Mouse (Mus musculus) heart, postnatal 0 days (tissue): ENCODE data around the gene Irf1. TPM values are rescaled to one million over a fixed set of nuclear protein-coding genes. Genes with fewer than 3 reads are reported as not detected.

Experiments used
- ATAC-seq: fragments of 200-750 bp; cut with Nextera tagmentation; 2 replicates; pipeline ENCODE4 v1.8.0; 2017; ENCODE audit warnings: low read depth, moderate number of reproducible peaks, moderate library complexity; ENCODE audit not compliant: insufficient read depth
- DNase-seq: peaks from one replicate; pipeline ENCODE4 v3.0.0-alpha.2; 2016; ENCODE audit warnings: low spot score
- H3K27ac ChIP-seq: fragments of 300-500 bp; sonication (generic); 2 replicates; pipeline ENCODE4 v1.5.1; 2014; ENCODE audit warnings: low read depth, mild to moderate bottlenecking
- H3K27me3 ChIP-seq: fragments of 300-500 bp; sonication (generic); 2 replicates; pipeline ENCODE4 v1.6.1; 2014; ENCODE audit warnings: low read length, mixed read lengths; ENCODE audit not compliant: control insufficient read depth, insufficient read depth
- H3K36me3 ChIP-seq: fragments of 300-500 bp; sonication (generic); replicated peaks from 2 replicates; pipeline ENCODE4 v1.6.1; 2014; ENCODE audit warnings: low read length, mixed read lengths; ENCODE audit not compliant: control insufficient read depth, insufficient read depth
- H3K4me1 ChIP-seq: fragments of 300-500 bp; sonication (generic); 2 replicates; pipeline ENCODE4 v1.6.1; 2014; ENCODE audit warnings: antibody characterized with exemption; ENCODE audit not compliant: control insufficient read depth, insufficient read depth
- H3K4me2 ChIP-seq: fragments of 300-500 bp; sonication (generic); 2 replicates; pipeline ENCODE4 v1.6.1; 2014; ENCODE audit warnings: low read depth, mild to moderate bottlenecking, low read length, moderate library complexity
- H3K4me3 ChIP-seq: fragments of 300-500 bp; sonication (generic); 2 replicates; pipeline ENCODE4 v1.5.1; 2014; ENCODE audit warnings: low read depth, low read length
- H3K9ac ChIP-seq: fragments of 300-500 bp; sonication (generic); replicated peaks from 2 replicates; pipeline ENCODE4 v1.6.1; 2014; ENCODE audit warnings: low read depth, low read length, mixed read lengths
- H3K9me3 ChIP-seq: fragments of 300-500 bp; sonication (generic); replicated peaks from 2 replicates; pipeline ENCODE4 v1.6.1; 2016; ENCODE audit warnings: low read length; ENCODE audit not compliant: control insufficient read depth
- CTCF ChIP-seq: IDR thresholded peaks from 2 replicates; pipeline ENCODE4 v1.5.1; 2016; ENCODE audit warnings: antibody characterized with exemption, control low read depth, low read depth
- EP300 ChIP-seq: IDR thresholded peaks from 2 replicates; pipeline ENCODE4 v1.6.1; 2016; ENCODE audit warnings: antibody characterized with exemption, low read depth
- WGBS: fragments of 180-500 bp; shearing (Covaris S2); extraction: QIAGEN DNeasy Blood & Tissue Kit; methylation state at CpG from one replicate; pipeline ENCODE4 v1.1.7; 2014; 5-methylcytosine and 5-hydroxymethylcytosine counted together
- polyA plus RNA-seq: library from polyadenylated mRNA; unstranded; fragments of >200 nt; fragmentation: Nextera tagmentation; extraction: Ambion mirVana; gene quantifications from 2 replicates; pipeline ENCODE4 v1.2.1, GENCODE M21; 2015
- total RNA-seq: library from RNA; depleted of rRNA; stranded (reverse); fragments of >200 nt; gene quantifications from 2 replicates; pipeline ENCODE4 v1.2.3, GENCODE M21; 2014; ENCODE audit warnings: low replicate concordance

Gene Irf1
- total and polyA plus RNA-seq, 2 experiments from 2014 or later, result 9.1 to 9.4 TPM

DNA sequence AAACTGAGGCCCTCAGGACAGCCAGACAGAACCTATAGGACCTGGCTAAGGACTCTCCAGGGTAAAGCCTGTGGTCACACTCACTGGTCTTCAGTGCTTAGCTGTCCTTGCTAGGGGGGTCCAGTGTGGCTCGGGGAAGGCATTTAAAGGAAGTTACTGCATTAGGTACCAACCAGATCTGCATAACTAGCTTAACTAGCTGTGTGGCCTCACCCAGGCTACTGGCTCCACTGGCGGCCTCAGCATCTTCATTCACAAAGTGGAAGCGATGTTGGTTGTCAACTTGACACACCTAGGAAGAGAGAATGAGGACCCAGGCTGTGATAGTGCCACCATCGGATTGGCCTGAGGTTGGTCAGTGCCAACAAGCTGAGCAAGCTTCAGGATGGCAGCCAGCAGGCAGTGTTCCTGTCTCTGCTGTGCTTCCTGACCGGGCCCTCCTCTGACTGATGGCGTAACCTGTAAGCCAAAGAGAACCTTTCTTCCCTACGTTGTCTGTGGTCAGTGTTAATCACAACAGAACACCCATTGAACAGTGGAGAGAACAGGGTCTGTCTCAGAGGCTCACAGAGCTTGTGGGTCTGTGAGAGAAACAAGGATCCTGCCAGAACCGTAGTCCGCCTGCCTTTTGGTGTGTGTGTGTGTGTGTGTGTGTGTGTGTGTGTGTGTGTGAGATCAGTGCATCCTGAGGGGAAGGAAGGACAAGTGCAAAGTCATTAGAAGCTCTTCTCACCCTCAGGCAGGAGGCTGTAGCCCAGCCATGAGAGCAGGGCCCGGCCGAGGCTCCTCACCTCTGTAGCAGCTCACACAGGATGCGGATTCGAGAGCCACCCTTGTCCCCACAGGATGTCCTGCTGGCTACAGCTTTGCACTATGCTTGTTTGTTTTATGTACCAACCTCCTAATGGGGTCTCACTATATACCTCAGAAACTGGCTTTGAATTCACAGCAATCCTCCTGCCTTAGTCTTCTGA is 16.5 kb downstream of the Irf1 start:
- ATAC-seq, result no peak
- TF ChIP-seq EP300 (no peak), CTCF (no peak)
- Histone ChIP-seq H3K36me3 (no peaks in the 10 kb centered on the region), H3K4me1 (no peaks in the 10 kb centered on the region), H3K27me3 (no peaks in the 10 kb centered on the region), H3K9ac (no peak overlapping the region), H3K27ac (peak overlapping the region; percentile 68), H3K4me3 (no peak overlapping the region), H3K9me3 (no peaks in the 10 kb centered on the region), H3K4me2 (no peak overlapping the region)
- WGBS, result 73% methylated on average over 13 of the region's 13 CpGs
- DNase-seq, result no peak

DNA sequence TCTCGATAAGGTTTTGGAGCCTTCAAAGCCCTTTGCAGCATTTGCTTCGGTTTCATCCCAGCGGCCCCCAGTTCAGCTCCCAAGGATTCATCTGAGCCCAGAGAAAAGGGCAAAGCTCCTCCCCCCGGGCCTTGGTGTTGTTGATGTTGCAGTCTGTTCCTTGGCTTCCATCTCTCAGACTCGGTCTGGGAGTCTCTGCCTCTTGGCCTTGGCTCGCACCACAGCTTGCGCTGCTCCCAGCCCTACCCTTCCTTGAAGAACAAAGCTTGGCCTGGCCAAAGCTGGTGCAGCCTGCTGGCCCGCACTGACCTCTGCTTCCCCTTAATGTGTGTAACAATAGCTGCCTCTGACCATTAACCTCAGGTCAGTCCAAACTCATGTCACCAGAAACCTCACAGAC is 18.4 kb downstream of the Irf1 start:
- Histone ChIP-seq H3K4me2 (no peak overlapping the region), H3K27me3 (no peaks in the 10 kb centered on the region), H3K4me1 (no peaks in the 10 kb centered on the region), H3K36me3 (no peaks in the 10 kb centered on the region), H3K4me3 (no peak overlapping the region), H3K9ac (no peak overlapping the region), H3K9me3 (no peaks in the 10 kb centered on the region), H3K27ac (no peak overlapping the region)
- 66% methylated on average over 8 of the region's 8 CpGs for WGBS
- DNase-seq (peak; percentile 34), ATAC-seq (peak; percentile 40; the same call in 1 of the 2 replicates)
- TF ChIP-seq EP300 (no peak), CTCF (no peak)

DNA sequence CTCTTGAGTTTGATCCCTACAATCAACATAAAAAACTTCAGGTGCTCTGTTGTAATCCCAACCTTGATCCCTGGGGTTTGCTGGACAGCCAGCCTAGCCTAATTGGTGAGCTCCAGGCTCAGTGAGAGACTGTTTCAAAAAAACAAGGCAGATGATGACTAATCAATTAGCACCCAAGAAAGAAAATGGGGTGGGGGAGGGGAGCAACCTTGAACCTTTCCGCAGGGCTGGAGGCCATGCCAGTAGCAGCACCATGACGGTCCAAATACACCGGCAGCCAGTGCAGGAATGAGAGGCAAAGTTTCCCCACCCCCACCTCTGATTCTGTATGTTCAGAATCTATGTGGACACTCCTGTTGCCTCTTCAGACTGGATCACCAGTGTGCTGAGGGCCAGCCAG is 19.5 kb downstream of the Irf1 start:
- 69% methylated on average over 3 of the region's 3 CpGs for WGBS
- TF ChIP-seq CTCF, result no peak
- no peaks in the 10 kb centered on the region for H3K4me1 ChIP-seq
- H3K9ac ChIP-seq, result no peak overlapping the region
- H3K4me2 ChIP-seq, result no peak overlapping the region
- no peaks in the 10 kb centered on the region for H3K9me3 ChIP-seq
- no peaks in the 10 kb centered on the region for H3K36me3 ChIP-seq
- H3K27ac ChIP-seq, result no peak overlapping the region
- no peak for DNase-seq
- ATAC-seq, result no peak
- H3K4me3 ChIP-seq, result no peak overlapping the region
- H3K27me3 ChIP-seq, result no peaks in the 10 kb centered on the region

DNA sequence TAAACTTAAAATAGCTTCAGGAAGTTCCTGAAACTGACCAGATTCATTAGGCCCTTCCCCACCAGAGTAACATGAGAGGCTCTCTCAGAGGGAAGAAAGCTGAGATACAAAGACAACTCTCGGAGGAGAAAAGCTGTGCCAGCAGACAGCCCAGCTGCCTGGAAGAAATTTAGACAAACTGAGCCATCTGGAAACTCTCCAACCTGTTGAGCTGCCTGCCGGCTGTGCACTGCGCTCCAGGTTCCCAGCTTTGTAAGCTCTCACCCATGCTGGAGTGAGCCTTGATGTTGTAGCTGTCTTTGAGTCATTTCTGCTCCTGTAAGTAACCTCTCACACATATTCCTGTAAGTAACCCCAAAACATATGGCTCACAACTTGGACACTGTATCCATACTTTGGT is 23.2 kb downstream of the Irf1 start:
- no peak for DNase-seq
- 81% methylated on average over 3 of the region's 3 CpGs for WGBS
- H3K4me3 ChIP-seq, result no peak overlapping the region

DNA sequence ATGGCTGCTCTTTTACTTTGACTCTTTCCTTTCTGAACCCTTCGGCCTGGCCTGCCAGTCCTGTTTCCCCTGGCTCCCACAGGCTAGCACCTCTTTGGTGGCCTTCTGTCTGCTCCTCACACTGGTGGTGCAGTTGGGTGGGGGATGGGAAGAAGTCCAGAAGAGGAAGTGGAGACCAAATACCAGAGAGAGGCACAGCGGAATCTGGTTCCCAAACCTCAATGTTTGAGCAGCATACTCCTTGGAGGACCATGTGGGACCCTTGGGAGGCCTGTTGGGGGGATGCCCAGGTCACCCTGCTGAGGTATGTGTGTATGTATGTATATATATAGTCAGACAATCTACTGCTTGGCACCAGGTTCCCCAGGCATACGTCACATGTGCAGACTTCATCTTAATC is 24.2 kb downstream of the Irf1 start:
- WGBS, result 68% methylated on average over 3 of the region's 3 CpGs
- TF ChIP-seq CTCF (no peak), EP300 (no peak)
- no peaks in the 10 kb centered on the region for H3K36me3 ChIP-seq
- H3K9ac ChIP-seq, result no peak overlapping the region
- no peak for DNase-seq
- no peak overlapping the region for H3K27ac ChIP-seq
- no peak overlapping the region for H3K4me2 ChIP-seq
- no peak overlapping the region for H3K4me3 ChIP-seq
- ATAC-seq, result no peak
- peaks cover 16% of the 10 kb centered on the region for H3K4me1 ChIP-seq
- no peaks in the 10 kb centered on the region for H3K9me3 ChIP-seq
- no peaks in the 10 kb centered on the region for H3K27me3 ChIP-seq

More for the DNA sequence above, 23.2 kb downstream of the Irf1 start:
- H3K27me3 ChIP-seq, result no peaks in the 10 kb centered on the region
- H3K4me2 ChIP-seq, result no peak overlapping the region
- no peaks in the 10 kb centered on the region for H3K9me3 ChIP-seq
- H3K27ac ChIP-seq, result no peak overlapping the region
- no peak for ATAC-seq
- no peak overlapping the region for H3K9ac ChIP-seq
- peaks cover 16% of the 10 kb centered on the region for H3K4me1 ChIP-seq
- H3K36me3 ChIP-seq, result no peaks in the 10 kb centered on the region
- no peak for TF ChIP-seq EP300
- TF ChIP-seq CTCF, result no peak
